Mouse (Mus musculus) forebrain, embryonic 12.5 days (tissue): ENCODE measurements around the gene 9530053A07Rik. TPM values are rescaled to one million over a fixed set of nuclear protein-coding genes. Genes with fewer than 3 reads are reported as not detected.

Source experiments
- ATAC-seq: fragments of 200-750 bp; cut with Nextera tagmentation; 2 replicates; pipeline ENCODE4 v1.8.0; 2017; ENCODE audit warnings: moderate TSS enrichment; ENCODE audit not compliant: low FRiP score
- H3K27ac ChIP-seq: fragments of 300-500 bp; sonication (generic); 2 replicates; pipeline ENCODE4 v1.5.1; 2016; ENCODE audit warnings: mild to moderate bottlenecking
- H3K27me3 ChIP-seq: fragments of 300-500 bp; sonication (generic); 2 replicates; pipeline ENCODE4 v1.6.1; 2016; ENCODE audit warnings: mild to moderate bottlenecking
- H3K36me3 ChIP-seq: fragments of 300-500 bp; sonication (generic); replicated peaks from 2 replicates; pipeline ENCODE4 v1.6.1; 2016; ENCODE audit warnings: mild to moderate bottlenecking
- H3K4me1 ChIP-seq: fragments of 300-500 bp; sonication (generic); 2 replicates; pipeline ENCODE4 v1.6.1; 2016
- H3K4me2 ChIP-seq: fragments of 300-500 bp; sonication (generic); 2 replicates; pipeline ENCODE4 v1.6.1; 2016; ENCODE audit warnings: mild to moderate bottlenecking, moderate library complexity
- H3K4me3 ChIP-seq: fragments of 300-500 bp; sonication (generic); replicated peaks from 2 replicates; pipeline ENCODE4 v1.5.1; 2016; ENCODE audit warnings: mild to moderate bottlenecking
- H3K9ac ChIP-seq: fragments of 300-500 bp; sonication (generic); 2 replicates; pipeline ENCODE4 v1.6.1; 2016; ENCODE audit warnings: mild to moderate bottlenecking
- H3K9me3 ChIP-seq: fragments of 300-500 bp; sonication (generic); 2 replicates; pipeline ENCODE4 v1.6.1; 2016
- WGBS: fragments of 180-500 bp; shearing (Covaris S2); methylation state at CpG from one replicate; pipeline ENCODE4 v1.1.7; 2016; 5-methylcytosine and 5-hydroxymethylcytosine counted together
- polyA plus RNA-seq: library from polyadenylated mRNA; unstranded; fragments of >200 nt; fragmentation: Nextera tagmentation; extraction: Ambion mirVana; gene quantifications from 2 replicates; pipeline ENCODE4 v1.2.1, GENCODE M21; 2016

The 9530053A07Rik gene
- polyA plus RNA-seq, 1 experiment from 2014 or later, result 0.17 TPM

DNA sequence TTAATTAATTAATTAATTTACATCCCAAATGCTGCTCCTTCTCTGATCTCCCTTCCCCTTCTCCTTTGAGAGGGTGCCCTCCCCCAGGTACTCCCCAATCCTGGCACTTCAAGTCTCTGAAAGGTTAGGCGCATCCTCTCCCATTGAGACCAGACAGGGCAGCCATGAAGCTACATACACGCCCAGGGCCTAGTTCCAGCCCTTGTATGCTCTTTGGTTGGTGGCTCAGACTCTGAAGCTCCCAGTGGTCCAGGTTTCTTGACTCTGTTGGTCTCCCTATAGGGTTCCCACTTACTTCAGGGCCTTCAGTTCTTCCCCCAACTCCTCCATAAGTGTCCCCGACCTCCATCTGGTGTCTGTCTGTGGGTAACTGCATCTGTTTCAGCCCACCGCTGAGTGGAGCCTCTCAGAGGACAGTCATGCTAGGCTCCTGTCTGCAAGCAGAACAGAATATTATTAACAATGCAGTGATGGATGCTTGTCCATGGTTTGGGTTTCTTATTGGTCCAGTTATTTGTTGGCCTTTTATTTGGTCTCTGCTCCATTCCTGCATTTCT is 76.9 kb downstream of the 9530053A07Rik start:
- Histone ChIP-seq H3K9ac (no peak overlapping the region), H3K4me3 (no peak overlapping the region), H3K36me3 (no peaks in the 10 kb centered on the region), H3K9me3 (no peaks in the 10 kb centered on the region), H3K27me3 (no peaks in the 10 kb centered on the region), H3K4me2 (no peak overlapping the region), H3K4me1 (no peaks in the 10 kb centered on the region), H3K27ac (no peak overlapping the region)
- WGBS, result 76% methylated on average over 4 of the region's 4 CpGs
- no peak for ATAC-seq

DNA sequence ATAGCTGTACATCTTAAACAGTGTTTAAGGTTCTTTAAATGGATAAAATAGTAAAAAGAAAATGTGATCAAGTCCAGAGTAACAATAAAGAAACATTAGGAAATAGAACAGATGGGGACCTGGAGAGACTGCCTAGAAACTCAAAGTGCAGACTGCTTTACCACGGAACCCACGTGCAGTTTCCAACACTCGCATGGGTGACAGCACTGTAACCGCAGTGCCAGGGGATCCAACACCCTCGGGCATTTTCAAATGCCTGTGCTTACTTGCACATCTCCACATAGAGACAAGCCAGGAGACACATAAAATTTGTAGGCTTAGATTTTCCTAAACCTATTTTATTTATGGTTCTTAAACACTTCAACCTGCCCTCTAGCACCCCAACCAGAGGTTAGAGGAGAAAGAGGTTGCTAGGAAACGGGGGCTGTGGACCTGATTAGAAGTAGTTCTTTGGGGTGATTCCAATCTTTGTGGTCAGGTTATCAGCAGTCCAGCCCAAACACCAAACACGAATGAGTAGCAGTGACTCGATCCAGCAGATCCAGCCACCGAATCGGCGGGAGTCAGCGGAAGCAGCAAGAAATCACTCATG is 79.2 kb downstream of the 9530053A07Rik start:
- ATAC-seq, result no peak
- Histone ChIP-seq H3K27me3 (no peaks in the 10 kb centered on the region), H3K27ac (no peak overlapping the region)

DNA sequence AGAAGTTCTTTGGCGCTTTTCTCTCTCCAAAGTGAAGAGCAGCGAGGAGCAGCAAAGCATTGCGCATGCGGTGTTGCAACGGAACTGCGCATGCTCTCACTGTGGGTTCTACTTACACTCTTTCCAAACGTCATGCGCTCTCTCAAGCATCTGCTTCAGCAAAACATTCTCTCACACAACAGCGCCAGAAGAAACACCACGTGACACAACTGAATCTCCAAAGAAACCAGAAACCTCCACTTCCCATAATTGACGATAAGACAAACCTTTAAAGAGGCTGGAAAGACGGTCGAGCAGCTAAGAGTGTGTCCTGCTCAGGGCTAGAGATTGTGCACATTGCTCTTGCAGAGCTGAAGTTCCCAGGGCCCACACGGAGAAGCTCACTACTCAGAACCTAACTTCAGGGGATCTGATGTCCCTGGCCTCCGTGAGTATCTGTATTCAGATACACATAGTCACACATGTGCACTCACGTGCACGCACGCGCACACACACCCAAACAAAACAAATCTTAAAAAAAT is 79.8 kb downstream of the 9530053A07Rik start:
- no peak for ATAC-seq
- 51% methylated on average over 19 of the region's 19 CpGs for WGBS
- Histone ChIP-seq H3K9ac (peak overlapping the region; percentile 33), H3K4me1 (no peaks in the 10 kb centered on the region), H3K4me2 (peak overlapping the region; percentile 47), H3K9me3 (no peaks in the 10 kb centered on the region), H3K4me3 (peak overlapping the region; percentile 26), H3K27ac (no peak overlapping the region), H3K36me3 (no peaks in the 10 kb centered on the region), H3K27me3 (no peaks in the 10 kb centered on the region)

More for the DNA sequence above, 79.2 kb downstream of the 9530053A07Rik start:
- Histone ChIP-seq H3K9ac (peak overlapping the region; percentile 33), H3K4me2 (peak overlapping the region; percentile 47), H3K4me3 (peak overlapping the region; percentile 26), H3K36me3 (no peaks in the 10 kb centered on the region), H3K4me1 (no peaks in the 10 kb centered on the region), H3K9me3 (no peaks in the 10 kb centered on the region)
- 51% methylated on average over 12 of the region's 12 CpGs for WGBS

DNA sequence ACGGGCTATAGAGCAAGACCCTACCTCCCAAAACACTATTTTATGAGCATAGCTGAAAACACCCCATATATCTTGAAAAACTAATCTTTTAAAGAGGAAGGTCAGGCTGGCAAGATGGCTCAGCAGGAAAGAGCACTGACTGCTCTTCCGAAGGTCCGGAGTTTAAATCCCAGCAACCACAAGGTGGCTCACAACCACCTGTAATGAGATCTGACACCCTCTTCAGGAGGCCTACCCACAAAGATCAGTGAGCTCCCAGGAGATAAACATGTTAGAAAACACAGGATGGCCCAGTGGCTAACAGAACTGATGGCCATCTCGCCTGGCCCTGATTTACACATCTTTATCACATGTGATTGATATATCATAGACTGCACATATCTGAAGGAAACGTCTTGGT is 81.5 kb downstream of the 9530053A07Rik start:
- 46% methylated on average over 5 of the region's 5 CpGs for WGBS
- no peak overlapping the region for H3K9ac ChIP-seq
- H3K4me3 ChIP-seq, result no peak overlapping the region
- H3K4me2 ChIP-seq, result no peak overlapping the region
- no peaks in the 10 kb centered on the region for H3K27me3 ChIP-seq
- H3K4me1 ChIP-seq, result no peaks in the 10 kb centered on the region
- H3K9me3 ChIP-seq, result no peaks in the 10 kb centered on the region
- no peaks in the 10 kb centered on the region for H3K36me3 ChIP-seq
- no peak overlapping the region for H3K27ac ChIP-seq
- no peak for ATAC-seq

DNA sequence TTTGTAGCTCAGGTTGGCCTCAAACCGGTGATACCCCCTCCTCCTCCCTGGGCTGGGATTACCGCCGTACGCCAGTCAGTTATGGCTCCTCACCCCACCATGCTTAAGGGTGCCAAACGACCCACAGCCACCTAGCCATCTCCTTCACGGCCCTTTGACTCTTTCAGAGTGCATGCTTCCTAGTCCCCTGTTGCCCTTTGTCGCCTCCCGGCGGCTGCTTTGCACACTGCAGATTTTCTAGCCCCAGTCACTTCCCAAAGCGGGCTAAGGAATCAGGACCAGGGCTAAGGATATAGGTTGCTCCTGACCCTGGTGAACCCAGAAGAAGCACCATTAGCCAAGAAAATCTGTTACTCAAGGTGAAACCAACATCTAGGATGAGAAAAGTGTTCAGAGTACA is 84.9 kb downstream of the 9530053A07Rik start:
- 42% methylated on average over 10 of the region's 10 CpGs for WGBS
- no peak overlapping the region for H3K4me2 ChIP-seq
- H3K27me3 ChIP-seq, result no peaks in the 10 kb centered on the region
- no peaks in the 10 kb centered on the region for H3K9me3 ChIP-seq
- no peak overlapping the region for H3K4me3 ChIP-seq
- no peak overlapping the region for H3K27ac ChIP-seq
- H3K9ac ChIP-seq, result no peak overlapping the region
- H3K36me3 ChIP-seq, result no peaks in the 10 kb centered on the region
- no peaks in the 10 kb centered on the region for H3K4me1 ChIP-seq
- ATAC-seq, result no peak

Other genes starting within 250 kb of the 9530053A07Rik start
- 15.4 and 15.9 TPM in 2 replicates for gene Zfp974, start 200.0 kb upstream of the 9530053A07Rik start, polyA plus RNA-seq
- gene Zfp780b, start 150.3 kb upstream of the 9530053A07Rik start, polyA plus RNA-seq, result 23.7 and 26.1 TPM in 2 replicates
- gene Zfp850, start 115.4 kb upstream of the 9530053A07Rik start, polyA plus RNA-seq, result 7.4 and 7.7 TPM in 2 replicates
- gene Psmc4, start 79.4 kb upstream of the 9530053A07Rik start, polyA plus RNA-seq, result 374 and 379 TPM in 2 replicates
- 0.20 and 0.26 TPM in 2 replicates for gene Fcgbp, start 58.2 kb upstream of the 9530053A07Rik start, polyA plus RNA-seq
- gene Fbl, start 40.2 kb downstream of the 9530053A07Rik start, polyA plus RNA-seq, result 147 and 151 TPM in 2 replicates
- 16.9 and 17.4 TPM in 2 replicates for gene Dyrk1b, start 50.0 kb downstream of the 9530053A07Rik start, polyA plus RNA-seq
- 3.8 and 7.1 TPM in 2 replicates for gene Eid2, start 138.4 kb downstream of the 9530053A07Rik start, polyA plus RNA-seq
- gene Eid2b, start 148.3 kb downstream of the 9530053A07Rik start, polyA plus RNA-seq, result 24.1 and 27.8 TPM in 2 replicates
- gene Selenov, start 161.7 kb downstream of the 9530053A07Rik start, polyA plus RNA-seq, result 0.41 and 0.94 TPM in 2 replicates
- gene Dll3, start 172.8 kb downstream of the 9530053A07Rik start, polyA plus RNA-seq, result 42.9 and 43.5 TPM in 2 replicates
- gene Timm50, start 182.6 kb downstream of the 9530053A07Rik start, polyA plus RNA-seq, result 189 and 196 TPM in 2 replicates
- gene Supt5, start 209.3 kb downstream of the 9530053A07Rik start, polyA plus RNA-seq, result 106 and 117 TPM in 2 replicates
- 594 and 628 TPM in 2 replicates for gene Rps16, start 221.2 kb downstream of the 9530053A07Rik start, polyA plus RNA-seq
- 67.0 and 69.7 TPM in 2 replicates for gene Plekhg2, start 243.1 kb downstream of the 9530053A07Rik start, polyA plus RNA-seq